Mouse (Mus musculus) heart, postnatal 25 days (tissue): Measurements from ENCODE around the gene Cdh13. TPM values are rescaled to one million over a fixed set of nuclear protein-coding genes. Genes with fewer than 3 reads are reported as not detected.
"Not testable (repeated sequence)": the region's sequence is repeated elsewhere in the genome, so short reads cannot be mapped to it uniquely, and the experiment has no call there.

Source experiments
- DNase-seq: peaks from one replicate; pipeline ENCODE4 v3.0.0; 2022; ENCODE audit warnings: low spot score
- intact Hi-C: fragments of 180-260 bp; cut with DNase I; formaldehyde crosslinking; loops from one replicate; pipeline ENCODE4 v1.15.1; 2025
- total RNA-seq, 2 experiments: library from RNA; stranded (reverse); gene quantifications; 2 replicates each; pipeline ENCODE4 v1.2.3; 2021

The Cdh13 gene
- total RNA-seq, 2 experiments from 2014 or later = 147 to 186 TPM

DNA sequence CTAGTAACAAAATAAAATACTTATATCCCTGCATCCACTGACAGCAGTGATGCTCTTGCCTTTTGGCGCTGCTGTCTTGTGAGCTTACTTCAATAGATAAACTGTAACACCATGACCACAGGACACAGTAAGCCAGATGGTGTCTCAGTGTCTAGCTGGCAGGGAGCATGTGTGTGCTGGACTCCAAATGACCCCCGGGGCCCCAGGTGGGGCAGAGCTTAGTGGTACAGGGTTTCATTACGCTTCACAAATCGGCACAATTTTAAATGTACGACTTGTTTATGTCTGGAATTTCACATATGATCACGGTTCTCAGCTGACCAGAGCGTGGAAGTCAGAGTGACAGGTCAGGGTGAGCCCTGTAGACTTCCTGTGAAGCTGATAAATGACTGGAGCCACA is 980.2 kb downstream of the Cdh13 start:
- no peak for DNase-seq
- intact Hi-C loops = no loop called here

DNA sequence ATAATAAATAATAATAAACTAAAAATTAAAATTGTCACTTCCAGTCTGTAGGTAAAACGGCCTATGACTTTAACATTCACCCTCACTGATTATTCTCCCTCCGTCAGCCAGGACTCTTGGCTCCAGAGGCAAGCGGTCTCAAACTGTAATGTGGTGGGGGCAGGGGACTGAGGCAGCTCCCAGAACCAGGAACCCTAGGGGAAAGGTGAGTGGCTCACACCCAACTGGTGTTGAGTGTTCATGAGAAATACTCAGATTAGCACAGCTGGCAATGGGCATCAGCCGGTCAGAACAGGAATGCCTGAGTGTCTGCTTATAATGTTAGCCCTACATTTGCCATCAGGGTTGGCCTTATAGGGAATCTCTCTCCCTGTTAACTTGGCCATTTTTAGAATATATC is 982.8 kb downstream of the Cdh13 start:
- intact Hi-C loops = no loop called here
- no peak for DNase-seq

DNA sequence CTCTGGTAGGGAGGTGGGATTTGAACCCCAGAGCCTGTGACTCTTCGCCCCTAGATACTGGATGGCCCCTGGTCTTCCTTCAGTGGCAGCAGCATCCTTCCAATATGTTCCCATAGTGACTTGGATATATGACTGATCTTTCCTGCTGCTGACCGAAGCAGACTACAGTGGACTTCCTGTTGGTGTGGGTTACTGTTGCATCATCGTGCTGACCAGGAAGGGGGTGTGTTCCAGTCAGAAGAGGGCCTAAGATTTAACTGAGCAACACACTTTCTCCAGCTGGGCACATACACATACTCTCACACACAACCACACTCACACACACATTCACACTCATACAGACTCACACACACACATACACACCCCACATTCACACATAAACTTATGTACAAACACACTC is 986.0 kb downstream of the Cdh13 start:
- DNase-seq = no peak
- intact Hi-C loops = no loop called here

DNA sequence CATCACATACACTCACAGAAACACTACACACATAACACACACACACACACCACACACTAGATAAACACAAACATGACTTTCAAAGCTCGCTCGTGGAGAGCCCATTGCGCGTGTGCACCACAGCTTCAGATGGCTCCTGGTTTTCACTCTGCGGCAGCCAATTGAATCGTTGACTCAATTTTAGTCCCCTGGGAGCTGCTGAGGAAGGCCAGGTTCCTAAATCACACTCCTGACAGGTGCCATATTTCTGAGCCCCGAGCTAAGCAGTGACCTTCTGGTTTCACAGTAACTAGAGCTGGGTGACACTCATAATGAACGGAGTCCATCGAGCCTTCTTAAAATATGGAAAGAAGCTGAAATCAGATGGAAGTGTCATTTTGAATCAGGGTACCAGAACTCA is 986.8 kb downstream of the Cdh13 start:
- DNase-seq = no peak
- intact Hi-C loops = no loop called here

DNA sequence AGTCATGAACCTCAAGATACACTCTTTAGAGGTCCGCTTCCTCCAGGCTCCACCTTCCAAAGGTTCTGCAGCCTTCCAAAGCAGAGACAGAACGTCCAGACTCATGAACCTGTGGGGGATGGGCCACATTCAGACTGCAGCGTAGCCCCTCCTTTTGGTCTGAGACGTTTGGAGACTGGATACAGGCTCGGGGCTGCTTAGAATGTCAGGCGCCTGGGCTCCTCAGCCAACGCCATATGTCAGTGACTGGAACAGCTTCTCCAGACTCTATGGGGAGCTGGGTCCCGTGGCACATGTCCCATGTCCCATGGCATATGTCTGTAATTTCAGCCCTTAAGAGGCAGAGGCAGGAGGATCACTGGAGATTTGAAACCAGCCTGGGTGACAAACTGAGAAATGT is 989.4 kb downstream of the Cdh13 start:
- no peak for DNase-seq
- intact Hi-C loops = no loop called here

DNA sequence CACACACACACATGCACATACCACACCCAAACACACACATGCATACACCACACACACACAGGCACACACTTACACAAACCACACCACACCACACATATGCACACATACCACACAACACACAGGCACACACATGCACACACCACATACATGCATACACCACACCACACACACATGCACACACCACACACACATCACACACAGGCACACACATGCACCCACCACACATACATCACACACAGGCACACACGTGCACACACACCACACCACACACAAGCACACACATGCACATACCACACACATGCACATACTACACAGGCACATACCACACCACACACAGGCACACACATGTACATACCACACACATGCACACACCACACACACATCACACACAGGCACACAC is 991.9 kb downstream of the Cdh13 start:
- no peak for DNase-seq
- intact Hi-C loops = no loop called here

DNA sequence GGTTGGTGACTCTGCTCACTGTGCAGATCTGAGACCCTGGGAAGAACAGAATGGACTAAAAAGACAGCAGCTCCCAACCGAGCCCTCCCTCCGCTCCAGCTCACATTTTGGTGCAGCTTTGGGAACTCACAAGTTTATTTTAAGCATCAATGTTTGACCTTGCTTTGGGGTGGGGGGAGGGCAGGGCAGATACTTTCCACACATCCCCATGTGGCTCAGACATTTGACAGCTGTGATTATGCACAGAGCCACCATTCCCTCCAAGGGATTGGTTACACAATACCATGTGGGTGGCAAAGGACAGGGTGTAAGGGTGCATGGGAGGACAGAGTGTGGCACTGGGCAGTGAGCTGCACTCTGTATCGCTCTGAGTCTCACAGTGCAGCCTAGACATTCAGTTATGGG is 993.5 kb downstream of the Cdh13 start:
- intact Hi-C loops = no loop called here
- peak; percentile 16 for DNase-seq

DNA sequence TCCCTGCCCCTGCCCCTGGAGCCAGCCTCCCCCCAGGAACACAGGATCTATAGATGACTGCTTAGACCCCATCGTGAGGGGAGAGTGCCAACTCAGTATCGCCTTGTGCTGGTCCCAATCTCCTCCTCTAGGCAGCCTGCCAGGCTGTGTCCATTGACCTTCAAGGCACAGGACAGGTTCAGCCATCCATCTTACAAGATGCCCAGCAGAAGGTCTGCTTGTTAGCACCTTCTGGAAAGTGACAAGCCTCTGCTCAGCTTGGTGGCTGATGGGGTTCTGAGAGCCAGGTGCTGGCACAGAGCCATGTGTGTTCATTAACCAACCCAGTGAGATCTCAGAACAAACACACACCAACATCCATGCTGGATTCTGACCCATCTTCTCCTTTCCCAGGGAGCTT is 998.2 kb downstream of the Cdh13 start:
- intact Hi-C loops = no loop called here
- DNase-seq = no peak

DNA sequence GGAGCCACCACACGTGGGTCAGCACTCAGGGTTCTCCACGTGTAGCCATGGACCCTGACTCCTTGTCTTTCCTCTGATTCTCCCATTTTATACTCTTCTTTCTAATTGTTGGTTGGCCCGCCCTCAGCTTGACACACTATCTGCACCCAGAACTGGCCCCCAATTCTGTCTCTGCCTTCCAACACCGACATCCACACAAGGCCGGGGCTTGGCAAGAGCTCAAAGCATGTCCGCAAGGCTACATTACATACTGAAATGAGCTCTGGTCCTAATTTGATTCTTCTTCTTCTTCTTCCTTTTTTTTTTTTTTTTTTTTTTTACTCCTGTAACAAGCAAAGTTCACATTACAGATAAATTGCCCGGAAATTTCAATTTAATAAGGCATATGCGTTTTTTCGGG is 1001.0 kb downstream of the Cdh13 start:
- DNase-seq = no peak
- intact Hi-C loops = no loop called here

DNA sequence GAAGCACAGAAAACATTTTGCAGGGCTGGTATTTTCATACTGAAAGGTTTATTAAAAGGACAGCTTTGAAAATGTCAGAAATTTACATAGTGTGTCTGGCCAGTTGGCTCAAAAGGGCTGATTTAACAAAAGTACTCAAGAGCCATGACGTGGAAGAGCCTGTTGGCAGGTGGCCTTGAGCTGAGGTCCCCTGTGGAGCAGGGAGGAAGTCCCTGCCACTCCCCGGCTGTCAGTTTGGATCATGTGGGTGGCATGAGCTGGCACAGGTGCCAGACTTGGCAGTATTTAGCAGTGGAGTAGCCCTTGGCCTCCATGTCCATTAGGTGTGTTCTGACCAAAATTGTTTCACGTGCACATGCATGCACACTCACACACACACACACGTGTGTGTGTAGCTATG is 1001.4 kb downstream of the Cdh13 start:
- DNase-seq = no peak
- intact Hi-C loops = no loop called here

DNA sequence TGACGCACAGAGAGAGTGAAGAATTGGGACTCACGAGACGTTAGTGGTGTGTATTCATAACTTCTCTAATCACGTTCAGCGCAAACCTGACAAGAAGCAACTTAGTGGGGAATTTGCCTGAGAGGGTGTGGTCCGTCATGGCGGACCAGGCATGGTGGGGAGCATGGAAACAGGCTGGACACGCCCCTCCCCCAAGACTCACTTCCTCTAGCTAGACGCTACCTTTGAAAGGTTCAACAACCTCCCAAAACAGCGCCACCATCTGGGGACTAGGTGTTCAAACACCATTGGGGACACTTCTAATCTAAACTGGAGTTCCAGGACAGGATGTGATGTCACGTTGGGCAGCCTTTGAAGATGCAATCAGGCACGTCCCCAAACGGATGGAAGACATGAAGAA is 1011.9 kb downstream of the Cdh13 start:
- intact Hi-C loops = loop anchor here (5.0 kb wide), 1 partner anchor 233 kb away; no protein-coding TSS in a partner anchor
- no peak for DNase-seq

DNA sequence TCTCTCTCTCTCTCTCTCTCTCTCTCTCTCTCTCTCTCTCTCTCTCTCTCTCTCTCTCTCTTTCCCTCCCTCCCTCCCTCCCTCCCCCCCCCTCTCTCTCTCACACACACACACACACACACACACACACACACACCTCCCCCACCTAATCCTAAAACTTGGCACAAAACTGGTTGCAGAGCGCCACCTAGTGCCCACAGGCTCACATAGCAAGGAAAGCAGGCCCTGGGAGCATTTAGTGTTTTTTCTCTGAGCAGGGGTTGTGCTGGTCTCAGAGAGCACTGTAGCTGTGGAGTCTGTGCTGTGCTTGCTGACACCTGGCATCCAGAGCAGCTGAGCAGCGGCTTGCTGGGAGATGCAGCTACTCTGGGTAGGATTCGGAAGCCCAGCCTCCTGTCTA is 1014.2 kb downstream of the Cdh13 start:
- intact Hi-C loops = loop anchor here (1.0 to 5.0 kb wide), 2 partner anchors 73 to 235 kb away; no protein-coding TSS in a partner anchor

DNA sequence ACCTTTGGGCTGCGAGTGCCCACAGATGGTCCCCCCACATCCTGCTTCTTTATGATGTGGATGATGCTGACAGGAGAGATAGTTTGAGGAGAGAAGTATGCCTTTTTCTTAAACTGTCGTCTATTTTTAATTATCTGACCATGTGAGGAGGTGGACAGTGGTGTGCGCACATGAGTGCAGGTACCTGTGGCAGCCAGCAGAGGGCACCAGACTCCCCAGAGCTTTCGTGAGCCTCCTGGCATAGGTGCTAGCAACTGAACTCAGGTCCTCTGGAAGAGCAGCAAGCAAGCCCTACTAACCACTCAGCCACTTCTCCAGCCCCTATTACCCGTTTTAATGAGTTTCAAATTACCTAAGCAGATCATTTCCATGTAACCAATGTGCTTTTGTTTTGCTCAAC is 1016.8 kb downstream of the Cdh13 start:
- intact Hi-C loops = no loop called here
- DNase-seq = no peak

More for the DNA sequence above, 1014.2 kb downstream of the Cdh13 start:
- DNase-seq = not testable (repeated sequence)

DNA sequence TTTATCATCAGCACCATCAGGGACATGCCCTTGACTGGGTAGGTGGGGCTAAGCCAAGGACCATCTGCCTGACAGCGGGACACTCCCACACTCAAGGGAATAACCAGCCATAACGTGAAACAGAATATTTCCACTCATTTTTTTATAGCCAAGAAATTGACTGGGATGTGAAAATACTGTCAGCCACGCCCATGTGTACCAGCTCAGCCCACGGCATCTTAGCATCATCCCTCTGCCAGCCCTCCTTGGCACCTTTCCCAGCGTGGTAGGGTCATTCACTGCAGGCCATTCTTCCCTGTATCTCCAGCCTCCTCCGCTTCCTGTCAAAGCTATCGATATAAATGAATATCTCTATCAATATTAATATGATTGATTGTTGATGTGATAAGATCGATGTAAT is 1020.7 kb downstream of the Cdh13 start:
- intact Hi-C loops = no loop called here
- DNase-seq = no peak

DNA sequence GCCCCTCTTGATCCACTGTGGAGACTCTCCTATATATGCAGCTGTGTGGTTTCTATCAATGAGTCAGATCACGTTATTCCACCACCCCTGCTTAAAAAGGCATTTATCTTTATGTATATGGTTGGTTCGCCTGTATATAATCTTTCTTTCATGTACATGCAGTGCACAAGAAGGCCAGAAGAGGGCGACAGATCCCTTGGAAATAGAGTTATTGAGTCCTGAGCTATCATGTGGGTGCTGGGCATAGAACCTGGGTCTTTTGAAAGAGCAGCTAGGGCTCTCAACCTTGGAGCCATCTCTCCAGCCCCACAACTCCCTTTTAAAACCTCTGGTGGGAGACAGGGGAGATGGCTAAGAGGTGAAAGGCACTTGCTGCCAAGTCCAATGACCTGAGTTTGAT is 1027.9 kb downstream of the Cdh13 start:
- DNase-seq = no peak
- intact Hi-C loops = loop anchor here (2.0 kb wide), 1 partner anchor 73 kb away; no protein-coding TSS in a partner anchor

DNA sequence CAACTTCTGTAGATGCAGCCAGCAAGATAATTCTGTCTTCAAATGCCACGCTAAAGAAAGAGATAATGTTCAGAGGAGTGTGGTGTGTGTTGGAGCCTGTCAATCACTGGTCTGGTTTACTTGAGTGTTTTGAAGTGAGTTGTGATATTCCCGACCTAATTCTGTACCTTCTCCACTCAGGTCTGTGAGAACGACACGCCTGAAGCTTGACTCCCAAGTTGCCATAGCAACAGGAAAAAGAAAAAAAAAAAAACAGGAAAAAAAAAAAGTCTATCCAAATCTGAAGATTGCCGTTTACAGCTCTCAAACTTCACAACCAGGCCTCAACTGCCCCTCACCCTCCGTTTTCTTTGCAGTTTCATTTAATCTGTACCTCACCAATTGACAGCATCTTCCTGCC is 1039.7 kb downstream of the Cdh13 start:
- intact Hi-C loops = no loop called here

DNA sequence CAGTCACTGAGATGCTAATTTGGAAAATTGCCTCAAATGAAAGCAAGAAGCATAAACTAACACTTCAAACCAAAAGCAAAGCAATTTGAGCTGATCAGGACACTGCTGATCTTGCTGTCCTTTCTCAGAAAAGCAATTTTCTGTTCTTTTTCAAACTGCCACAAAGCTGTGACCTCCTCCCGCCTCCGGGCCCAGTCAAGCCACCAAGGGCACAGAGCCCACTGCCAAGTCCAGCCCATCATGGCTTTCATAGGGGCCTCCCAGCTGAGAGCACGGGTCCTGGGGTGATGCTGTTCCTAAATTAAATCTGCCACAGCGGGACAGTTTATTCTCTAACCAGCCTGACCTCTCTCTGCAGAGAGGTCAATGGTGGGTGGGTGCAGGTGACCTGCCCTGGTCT is 1056.0 kb downstream of the Cdh13 start:
- intact Hi-C loops = no loop called here
- DNase-seq = no peak

More for the DNA sequence above, 1039.7 kb downstream of the Cdh13 start:
- DNase-seq = no peak

DNA sequence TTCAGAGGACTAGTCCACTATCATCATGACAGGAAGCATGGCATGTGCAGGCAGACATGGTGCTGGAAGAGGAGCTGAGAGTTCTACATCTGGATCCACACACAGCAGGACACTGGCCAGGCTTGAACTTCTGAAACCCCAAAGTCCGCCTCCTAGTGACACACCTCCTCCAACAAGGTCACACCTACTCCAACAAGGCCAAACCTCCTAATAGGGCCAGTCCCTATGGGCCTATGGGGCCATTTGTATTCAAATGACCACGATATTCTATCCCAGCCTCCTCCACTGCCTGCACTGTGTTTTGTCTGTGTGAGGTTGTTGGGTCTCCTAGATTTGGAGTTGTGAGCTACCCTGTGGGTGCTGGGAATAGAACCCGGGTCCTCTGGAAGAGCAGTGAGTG is 1060.1 kb downstream of the Cdh13 start:
- intact Hi-C loops = loop anchor here (5.0 kb wide), 1 partner anchor 49 kb away; the partner anchor contains the start of gene Mlycd

DNA sequence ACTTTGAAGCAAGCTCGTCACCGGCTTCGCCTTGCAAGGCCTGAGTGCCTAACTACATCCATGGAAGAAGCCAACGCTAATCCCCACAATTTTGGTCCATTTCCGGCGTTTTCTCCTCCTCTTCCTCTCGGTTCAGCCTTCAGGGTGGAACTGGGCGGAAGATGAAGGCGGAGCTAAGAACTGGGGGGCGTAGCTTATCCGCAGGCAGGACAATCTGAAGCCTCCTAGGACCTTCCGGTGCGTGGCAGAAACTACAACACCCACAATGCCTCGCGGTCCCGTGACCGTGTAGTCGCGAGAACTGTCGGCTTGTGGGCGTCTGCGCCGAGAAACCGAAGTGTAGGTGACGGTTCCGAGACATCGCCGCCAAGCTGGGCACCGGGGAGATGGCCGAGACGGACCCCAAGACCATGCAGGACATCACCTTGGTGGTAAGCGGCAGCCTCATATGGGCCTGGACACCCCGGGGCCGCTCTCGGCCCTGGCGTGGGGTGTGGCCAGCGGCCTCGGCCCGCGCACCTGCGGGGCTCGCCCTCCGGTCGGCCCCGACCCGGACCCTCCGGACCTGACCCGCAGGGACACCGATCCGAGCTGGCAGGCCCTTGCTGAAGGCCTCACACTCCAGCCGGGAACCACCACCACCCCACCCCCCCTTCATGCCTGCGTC is 1060.8 kb downstream of the Cdh13 start, which contains the start of gene Hsbp1:
Gene Hsbp1, plus strand, starts transcription at position 299 of the 667 bp plus-strand sequence.
- peak; percentile 94 for DNase-seq
- intact Hi-C loops = loop anchor here (5.0 kb wide), 1 partner anchor 48 kb away; the partner anchor contains the start of gene Mlycd

More for the DNA sequence above, 1060.1 kb downstream of the Cdh13 start:
- DNase-seq = no peak

DNA sequence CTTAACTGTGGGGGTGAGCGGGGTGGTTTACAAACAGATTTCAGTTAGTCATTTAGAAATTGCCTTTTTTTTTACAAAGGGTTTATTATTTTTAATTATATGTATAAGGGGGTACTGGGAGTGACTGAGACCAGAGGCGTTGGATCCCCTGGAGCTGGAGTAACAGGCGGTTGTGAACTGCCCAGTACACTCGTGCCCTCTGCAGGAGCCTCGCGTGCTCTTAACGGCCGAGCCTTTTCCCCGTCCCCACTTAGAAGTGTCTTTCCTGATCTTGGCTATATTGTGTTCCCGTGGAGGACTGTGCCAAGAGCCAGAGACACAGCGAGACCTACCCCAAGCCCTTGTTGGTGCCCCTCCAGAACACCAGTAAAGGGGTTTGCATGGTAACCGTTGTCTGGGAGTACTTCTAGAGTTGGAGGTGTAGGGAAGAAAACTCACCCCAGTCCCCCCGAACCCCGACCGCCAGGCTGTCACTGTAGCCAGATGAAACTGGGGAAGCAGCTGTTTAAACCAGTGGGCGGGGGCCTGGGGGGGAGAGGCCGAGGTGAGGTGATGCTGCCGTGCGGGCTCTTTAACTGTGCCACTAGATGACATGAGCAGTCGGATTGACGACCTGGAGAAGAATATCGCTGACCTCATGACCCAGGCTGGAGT is 1061.6 kb downstream of the Cdh13 start:
- intact Hi-C loops = no loop called here
- no peak for DNase-seq

DNA sequence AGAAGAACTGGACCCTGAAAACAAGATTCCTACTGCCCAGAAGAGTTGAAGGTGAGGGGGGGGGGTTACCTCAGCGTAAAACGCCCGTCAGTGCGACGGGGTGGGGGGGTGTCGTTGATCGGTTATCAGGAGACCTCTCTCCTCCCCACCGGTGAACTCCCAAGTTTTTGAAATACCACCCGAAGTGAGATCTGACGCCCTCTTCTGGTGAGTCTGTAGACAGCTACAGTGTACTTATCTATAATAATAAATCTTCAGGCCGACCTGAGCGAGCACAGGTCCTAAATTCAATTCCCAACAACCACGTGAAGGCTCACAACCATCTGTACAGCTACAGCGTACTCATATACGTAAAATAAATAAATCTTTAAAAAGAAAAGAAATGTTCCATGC is 1062.1 kb downstream of the Cdh13 start:
- intact Hi-C loops = no loop called here

More for the DNA sequence above, 1062.1 kb downstream of the Cdh13 start:
- DNase-seq = no peak
